Mouse (Mus musculus) heart, postnatal 0 days (tissue): ENCODE results near the gene Tmco5.

Source experiments
- CTCF ChIP-seq: IDR thresholded peaks from 2 replicates; pipeline ENCODE4 v1.5.1; 2016; ENCODE audit warnings: antibody characterized with exemption, control low read depth, low read depth
- EP300 ChIP-seq: IDR thresholded peaks from 2 replicates; pipeline ENCODE4 v1.6.1; 2016; ENCODE audit warnings: antibody characterized with exemption, low read depth

- TF ChIP-seq CTCF (no peak), EP300 (no peak)
Observed at GRCm38 (mm10) chr2:116932218-116932617, 53.7 kb downstream of the Tmco5 start.
